Mouse (Mus musculus) NIH3T3 (cell line): ENCODE measurements around the gene 1700029H14Rik.

Experiments
- DNase-seq: peaks from one replicate; pipeline ENCODE4 v3.0.0-alpha.2; 2012; ENCODE audit warnings: low read depth

The 1700029H14Rik gene

GRCm38 (mm10) chr8:13504894-13505674, 57.2 kb downstream of the 1700029H14Rik start:
- no peak for DNase-seq

DNA sequence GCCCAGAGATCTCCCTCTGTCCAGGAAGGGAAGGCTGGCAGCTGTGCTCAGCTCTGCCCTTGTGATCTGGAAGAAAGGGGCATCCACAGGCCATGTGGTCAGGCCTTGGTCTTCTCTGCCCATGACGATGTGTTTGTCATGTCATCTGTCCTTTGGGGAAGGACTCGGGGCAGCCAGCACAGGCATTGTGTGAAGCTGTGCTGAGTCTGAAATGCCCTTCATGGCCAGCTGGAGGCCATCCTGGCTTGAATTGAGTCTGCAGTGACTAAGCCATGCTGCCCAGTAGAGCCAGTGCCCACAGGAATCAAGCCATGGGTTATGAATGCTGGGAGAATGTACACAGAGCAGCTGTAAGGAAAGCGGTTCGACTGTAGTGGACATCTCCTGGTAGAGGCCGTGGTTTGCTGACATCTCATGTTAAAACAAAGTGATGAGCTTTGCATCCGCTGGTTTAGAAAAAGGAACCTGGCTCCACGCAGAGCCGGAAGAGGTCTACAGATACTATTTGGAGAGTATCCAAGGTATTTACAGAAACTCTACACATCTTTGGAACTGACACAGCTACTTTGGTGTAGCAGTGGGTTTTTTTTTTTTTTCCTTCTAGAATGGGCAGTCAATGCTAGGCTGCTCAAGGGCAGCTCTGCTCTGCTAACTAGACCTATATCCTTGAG, 58.2 kb downstream of the 1700029H14Rik start:
- peak; percentile 58 for DNase-seq

GRCm38 (mm10) chr8:13501221-13501620, 61.0 kb downstream of the 1700029H14Rik start:
- DNase-seq = no peak
